Mouse (Mus musculus): ENCODE results near the gene Gm10662. TPM values are rescaled to one million over a fixed set of nuclear protein-coding genes. Genes with fewer than 3 reads are reported as not detected.

Gm10662 gene
- polyA plus RNA-seq (2015; fragmentation: Nextera tagmentation; extraction: Ambion mirVana) = not detected in 2 replicates

DNA sequence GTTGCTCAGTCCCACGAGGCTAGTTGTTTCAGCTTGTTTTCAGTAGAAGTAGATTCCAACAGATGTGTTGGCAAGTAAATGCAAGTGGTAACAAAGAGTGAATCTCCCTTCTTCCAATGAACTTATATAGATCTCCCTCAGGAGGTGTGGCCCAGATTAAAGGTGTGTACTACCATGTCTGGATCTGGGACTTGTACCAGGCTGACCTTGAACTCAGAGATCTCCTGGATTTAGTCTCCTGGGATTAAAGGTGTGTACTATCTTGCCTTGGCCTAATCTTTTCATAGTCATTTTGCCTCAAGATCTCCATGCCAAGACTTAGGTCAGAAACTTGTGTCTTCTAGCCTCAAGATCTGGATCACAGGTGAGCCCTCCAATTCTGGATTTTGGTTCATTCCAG lies at the start of gene Gm10662:
Gene Gm10662 (minus strand): TSS at position 101 of the 400 bp plus-strand sequence.

Other genes with a start within 250 kb of the Gm10662 start
- not detected in 2 replicates for gene Gm4214, start 159.8 kb downstream of the Gm10662 start, polyA plus RNA-seq (2015; fragmentation: Nextera tagmentation; extraction: Ambion mirVana)
- not detected in 2 replicates for gene Gm4216, start 124.6 kb downstream of the Gm10662 start, polyA plus RNA-seq (2015; fragmentation: Nextera tagmentation; extraction: Ambion mirVana)
- not detected in 2 replicates for gene Vmn1r163, start 88.9 kb downstream of the Gm10662 start, polyA plus RNA-seq (2015; fragmentation: Nextera tagmentation; extraction: Ambion mirVana)
- gene Gm8720, start 77.0 kb downstream of the Gm10662 start, polyA plus RNA-seq (2015; fragmentation: Nextera tagmentation; extraction: Ambion mirVana) = not detected in 2 replicates
- gene Vmn1r165, start 72.9 kb upstream of the Gm10662 start, polyA plus RNA-seq (2015; fragmentation: Nextera tagmentation; extraction: Ambion mirVana) = not detected in 2 replicates
- gene Vmn1r166, start 107.2 kb upstream of the Gm10662 start, polyA plus RNA-seq (2015; fragmentation: Nextera tagmentation; extraction: Ambion mirVana) = not detected in 2 replicates
- not detected in 2 replicates for gene Gm6902, start 134.4 kb upstream of the Gm10662 start, polyA plus RNA-seq (2015; fragmentation: Nextera tagmentation; extraction: Ambion mirVana)
- gene Nlrp4e, start 156.7 kb upstream of the Gm10662 start, polyA plus RNA-seq (2015; fragmentation: Nextera tagmentation; extraction: Ambion mirVana) = not detected in 2 replicates
- gene Nlrp5, start 241.4 kb upstream of the Gm10662 start, polyA plus RNA-seq (2015; fragmentation: Nextera tagmentation; extraction: Ambion mirVana) = not detected in 2 replicates

Data from spleen, postnatal 0 days (tissue).